ENCODE assay signal across 8 mouse cellular contexts in the genomic region with DNA sequence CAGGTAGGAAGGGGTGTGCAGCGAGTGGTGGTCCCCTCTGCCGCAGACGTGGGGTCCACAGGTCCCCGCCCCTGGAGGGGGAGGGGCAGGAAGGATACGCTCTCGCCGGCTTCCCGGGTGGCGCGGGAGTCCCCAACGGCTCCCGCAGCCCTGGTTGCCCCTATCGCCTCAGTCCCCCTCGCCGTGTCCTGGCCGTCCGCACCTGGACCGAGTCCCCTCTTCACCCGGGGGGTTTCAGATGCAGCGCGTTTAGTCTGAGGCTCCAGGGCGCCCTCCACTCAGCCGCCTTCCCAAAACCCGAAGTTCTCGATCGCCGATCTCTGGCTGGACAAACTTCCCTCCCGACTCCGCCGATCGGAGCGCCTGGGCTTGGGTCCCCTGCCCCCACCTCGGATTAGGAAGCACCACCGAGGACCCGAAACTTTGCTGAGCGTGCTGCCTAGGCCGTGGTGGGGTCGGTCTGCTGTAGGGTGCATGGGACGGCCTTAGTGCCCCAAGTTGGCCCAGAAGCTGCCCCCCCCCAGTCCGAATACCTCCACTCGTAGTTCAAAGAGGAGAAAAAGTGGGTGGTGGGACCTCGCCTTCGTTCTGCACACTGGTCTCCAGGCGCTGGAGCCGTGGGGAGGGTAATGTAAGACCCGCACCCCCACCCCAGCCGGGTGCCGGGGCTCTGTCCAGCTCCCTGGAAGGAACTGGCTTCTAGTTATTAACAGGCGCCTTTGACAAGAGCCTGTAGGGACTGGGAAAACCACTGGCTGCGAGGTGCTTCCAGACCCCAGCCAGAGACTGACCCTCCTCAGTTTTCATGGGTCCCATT. TPM values are rescaled to one million over a fixed set of nuclear protein-coding genes. Genes with fewer than 3 reads are reported as not detected.
DNase-seq lines count a peak whose midpoint lies in the region; ATAC-seq lines count a peak whose summit lies in the region.

No protein-coding gene starts in this region.

- H3K4me2 ChIP-seq in hindbrain, embryonic 11.5 days (replicated peaks; ENCODE audit: low read depth, low read length) = peak overlapping the region; percentile 91
- H3K4me2 ChIP-seq in liver, embryonic 15.5 days = peak overlapping the region; percentile 69
- H3K4me2 ChIP-seq in stomach, embryonic 14.5 days (replicated peaks; ENCODE audit: low read depth, low read length) = peak overlapping the region; percentile 99

- 1% methylated on average over 50 of the region's 50 CpGs for WGBS in hindbrain, embryonic 11.5 days
- WGBS in liver, embryonic 15.5 days (ENCODE audit: insufficient replicate concordance) = under 1% methylated on average over 50 of the region's 50 CpGs
- under 1% methylated on average over 45 of the region's 50 CpGs for WGBS in stomach, embryonic 14.5 days

- H3K9me3 ChIP-seq in hindbrain, embryonic 11.5 days (ENCODE audit: control insufficient read depth, low read length) = no peaks in the 10 kb centered on the region
- H3K9me3 ChIP-seq in liver, embryonic 15.5 days (replicated peaks) = no peaks in the 10 kb centered on the region
- H3K9me3 ChIP-seq in stomach, embryonic 14.5 days (ENCODE audit: control insufficient read depth, low read depth, low read length) = no peaks in the 10 kb centered on the region

- peaks cover 4% of the 10 kb centered on the region; the same call in 1 of the 2 replicates for H3K4me1 ChIP-seq in brown adipose tissue, adult 24 weeks (ENCODE audit: control insufficient read depth, insufficient read depth, insufficient read length, low read length)
- peaks cover 27% of the 10 kb centered on the region for H3K4me1 ChIP-seq in hindbrain, embryonic 11.5 days (replicated peaks; ENCODE audit: control insufficient read depth, insufficient read depth, low read length)
- H3K4me1 ChIP-seq in liver, embryonic 15.5 days (replicated peaks) = peaks cover 28% of the 10 kb centered on the region
- H3K4me1 ChIP-seq in stomach, embryonic 14.5 days (ENCODE audit: control insufficient read depth, insufficient read depth, low read length) = peaks cover 42% of the 10 kb centered on the region

- DNase-seq in kidney, adult 18-20 months = peak; percentile 19
- DNase-seq in kidney, adult 11 months = no peak
- DNase-seq in hindbrain, embryonic 11.5 days (ENCODE audit: low spot score) = peak; percentile 40
- DNase-seq in spleen, postnatal 14 days (ENCODE audit: low spot score in 2 of 2) = no peak
- DNase-seq in testis, postnatal 14 days (ENCODE audit: low spot score) = no peak

- no peaks in the 10 kb centered on the region for H3K36me3 ChIP-seq in hindbrain, embryonic 11.5 days (ENCODE audit: control insufficient read depth, insufficient read depth, low read length)
- H3K36me3 ChIP-seq in liver, embryonic 15.5 days (replicated peaks) = no peaks in the 10 kb centered on the region
- no peaks in the 10 kb centered on the region for H3K36me3 ChIP-seq in stomach, embryonic 14.5 days (ENCODE audit: control insufficient read depth, insufficient read depth, low read length)

- peaks cover 60% of the 10 kb centered on the region for H3K27me3 ChIP-seq in hindbrain, embryonic 11.5 days (ENCODE audit: control insufficient read depth, insufficient read depth, low read length)
- peaks cover 98% of the 10 kb centered on the region for H3K27me3 ChIP-seq in liver, embryonic 15.5 days
- peaks cover 77% of the 10 kb centered on the region for H3K27me3 ChIP-seq in stomach, embryonic 14.5 days (ENCODE audit: control insufficient read depth, insufficient read depth, low read length)

- peak overlapping the region; percentile 75 for H3K9ac ChIP-seq in hindbrain, embryonic 11.5 days (ENCODE audit: low read depth, low read length)
- no peak overlapping the region for H3K9ac ChIP-seq in liver, embryonic 15.5 days
- peak overlapping the region; percentile 45 for H3K9ac ChIP-seq in stomach, embryonic 14.5 days (replicated peaks; ENCODE audit: low read depth, low read length)

- peak overlapping the region; percentile 45 for H3K4me3 ChIP-seq in brown adipose tissue, adult 24 weeks (ENCODE audit: insufficient read depth, low read depth, low read length)
- H3K4me3 ChIP-seq in hindbrain, embryonic 11.5 days (ENCODE audit: low read depth, low read length) = peak overlapping the region; percentile 55
- peak overlapping the region; percentile 51 for H3K4me3 ChIP-seq in liver, embryonic 15.5 days (replicated peaks)
- peak overlapping the region; percentile 59 for H3K4me3 ChIP-seq in stomach, embryonic 14.5 days (ENCODE audit: low read depth, low read length)

- ATAC-seq in hindbrain, embryonic 11.5 days (ENCODE audit: low FRiP score) = 0 out of 2 replicates have a peak, but pooled peaks have one; percentile 2
- no peak for ATAC-seq in liver, embryonic 15.5 days (ENCODE audit: insufficient read depth)
- peak; percentile 29; the same call in 1 of the 2 replicates for ATAC-seq in stomach, embryonic 14.5 days (ENCODE audit: insufficient number of reproducible peaks, insufficient read depth, low FRiP score, low read depth)

- H3K27ac ChIP-seq in brown adipose tissue, adult 24 weeks (replicated peaks; ENCODE audit: low read depth, low read length) = no peak overlapping the region
- H3K27ac ChIP-seq in hindbrain, embryonic 11.5 days (ENCODE audit: low read depth, low read length) = no peak overlapping the region
- no peak overlapping the region for H3K27ac ChIP-seq in liver, embryonic 15.5 days (replicated peaks)
- H3K27ac ChIP-seq in stomach, embryonic 14.5 days (ENCODE audit: low read length) = no peak overlapping the region

RNA-seq across cellular contexts. Expression of gene Elfn1, which starts 1.3 kb away (rescaled TPM):
- 0.29 TPM in 1 of 2 replicates, not detected in the other for polyA plus RNA-seq in brown adipose tissue, adult 24 weeks (2012; ENCODE audit: insufficient read depth, insufficient read length, missing spikeins)
- polyA plus RNA-seq in hindbrain, embryonic 11.5 days (2014; fragmentation: Nextera tagmentation; extraction: Ambion mirVana) = 1.3 and 1.5 TPM in 2 replicates
- 0.02 TPM in 2 replicates for polyA plus RNA-seq in liver, embryonic 15.5 days (2015; fragmentation: Nextera tagmentation; extraction: Ambion mirVana)
- 0.09 and 0.17 TPM in 2 replicates for polyA plus RNA-seq in stomach, embryonic 14.5 days (2014; fragmentation: Nextera tagmentation; extraction: Ambion mirVana)

Comparison
In these comparisons a context has a peak if more than half of its experiments do, and no peak if none do; other contexts are left out.
1. DNase-seq: peak in kidney, adult 18-20 months (single experiment) and hindbrain, embryonic 11.5 days (single experiment); none in kidney, adult 11 months (single experiment), spleen, postnatal 14 days (0 of 2) and testis, postnatal 14 days (single experiment).
2. Peak in every context shown above with its lines, with median percentiles within 50 percentile points of each other: H3K4me3 ChIP-seq and H3K4me2 ChIP-seq.